Mouse (Mus musculus) right cerebral cortex, postnatal 25 days (tissue): ENCODE measurements at regions not wholly inside any gene's neighbourhood (a gene's known extent, or its start where the extent isn't known, plus 50 kb on each side); places are given as distances from the start of the nearest gene placed in this dataset.

Experiments
- DNase-seq: peaks from one replicate; pipeline ENCODE4 v3.0.0; 2022

- DNase-seq: no peak
Measured at GRCm38 (mm10) chr5:144621967-144622366, 76.3 kb downstream of the Nptx2 start.

DNA sequence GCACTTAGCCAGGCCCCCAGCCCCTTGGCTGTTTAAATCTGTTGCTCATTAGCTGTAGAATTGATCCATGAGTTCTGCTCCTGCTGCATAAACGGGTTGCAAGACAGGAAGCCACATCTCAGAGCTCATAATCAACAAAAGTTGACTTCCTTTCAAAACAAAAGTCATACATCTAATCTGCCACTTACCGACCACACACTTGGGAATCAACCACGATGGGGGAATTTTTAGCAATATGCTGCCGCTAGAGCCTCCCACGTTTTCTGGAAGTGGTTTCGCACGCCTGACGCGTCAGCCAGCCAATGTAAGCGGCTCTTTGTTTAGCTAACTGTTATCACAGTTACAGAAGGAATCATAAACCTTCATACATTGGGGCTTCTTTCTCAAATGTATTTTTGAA lies 77.7 kb downstream of the Nptx2 start:
- peak; percentile 59 for DNase-seq

DNA sequence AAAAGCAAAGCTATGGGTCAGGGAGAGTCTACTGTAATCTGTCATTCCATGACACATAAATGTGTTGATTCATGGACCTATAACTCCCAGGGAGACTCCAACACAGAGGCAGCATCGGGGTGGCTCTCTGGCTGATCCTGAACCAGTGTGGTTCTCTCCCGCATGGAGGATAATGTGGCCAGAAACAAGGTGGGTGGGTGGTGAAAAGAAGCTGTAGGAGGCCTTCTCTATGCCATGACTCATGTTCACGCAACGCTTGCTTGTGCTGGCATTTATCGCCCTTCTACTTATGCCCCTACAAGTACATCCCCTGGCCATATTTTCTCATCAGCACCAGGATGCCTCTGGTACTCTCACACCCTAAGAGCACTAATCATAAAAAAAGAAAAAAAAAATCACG lies 86.6 kb downstream of the Nptx2 start:
- no peak for DNase-seq

GRCm38 (mm10) chr5:144638631-144639030 lies 92.9 kb downstream of the Nptx2 start:
- DNase-seq: peak; percentile 11

DNA sequence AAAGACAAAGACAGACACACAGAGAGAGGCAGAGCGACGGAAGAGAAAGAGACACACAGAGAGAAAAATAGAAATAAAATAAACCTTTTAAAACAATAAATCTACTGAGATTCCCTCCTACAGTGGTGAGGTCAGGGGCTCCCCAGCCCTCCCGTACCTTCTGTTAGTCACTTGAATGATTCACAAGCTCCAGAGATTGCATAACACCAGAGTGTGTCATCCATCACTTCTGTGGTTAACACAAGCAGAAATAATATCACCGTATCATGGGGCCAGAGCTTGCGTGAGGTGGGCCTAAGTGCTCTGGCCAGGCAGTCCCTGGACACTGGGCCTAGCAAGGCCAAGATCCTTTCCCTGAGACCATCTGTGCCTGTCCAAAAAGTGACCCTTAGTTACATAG lies 93.9 kb downstream of the Nptx2 start:
- no peak for DNase-seq

DNA sequence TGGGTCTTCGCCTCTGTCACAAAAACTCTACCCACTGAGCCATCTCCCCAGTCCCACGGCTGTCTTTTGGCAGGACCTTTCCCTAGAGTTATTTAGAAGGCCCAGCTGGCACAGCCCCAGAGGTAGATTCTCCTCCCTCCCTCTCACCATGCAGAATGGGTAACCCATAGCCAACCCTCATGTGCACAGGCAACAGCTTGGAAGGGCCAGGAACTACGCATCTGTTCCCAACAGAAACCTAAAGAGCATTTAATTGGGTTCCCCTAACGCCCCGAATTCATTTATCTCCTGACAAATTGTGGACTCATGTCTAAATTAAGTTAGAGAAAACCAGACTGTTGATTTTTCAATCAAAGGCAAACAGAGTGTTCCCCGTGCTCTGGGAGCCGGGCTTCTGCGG lies 97.1 kb downstream of the Nptx2 start:
- DNase-seq: no peak

- no peak for DNase-seq
Measured at GRCm38 (mm10) chr5:144643438-144643837, 97.7 kb downstream of the Nptx2 start.

DNA sequence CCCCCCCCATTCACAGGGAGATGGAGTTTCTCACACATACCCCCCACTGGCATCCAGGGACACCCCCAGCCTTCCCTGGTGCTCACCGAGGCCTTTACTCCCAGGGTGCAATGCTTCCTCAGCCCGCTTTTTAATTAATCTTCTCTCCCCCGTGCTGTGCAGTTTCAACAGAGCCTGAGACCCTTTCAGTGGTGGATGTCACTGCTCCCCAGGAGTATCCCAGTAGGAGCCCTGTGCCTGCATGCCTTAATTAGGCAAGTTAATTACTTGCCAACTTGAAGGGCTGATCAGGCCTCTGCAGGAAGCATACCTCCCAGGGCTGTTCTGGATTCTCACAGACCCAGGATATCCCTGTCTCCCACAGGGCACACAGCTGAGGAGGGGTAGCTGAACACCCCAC lies 99.7 kb downstream of the Nptx2 start:
- DNase-seq: no peak

DNA sequence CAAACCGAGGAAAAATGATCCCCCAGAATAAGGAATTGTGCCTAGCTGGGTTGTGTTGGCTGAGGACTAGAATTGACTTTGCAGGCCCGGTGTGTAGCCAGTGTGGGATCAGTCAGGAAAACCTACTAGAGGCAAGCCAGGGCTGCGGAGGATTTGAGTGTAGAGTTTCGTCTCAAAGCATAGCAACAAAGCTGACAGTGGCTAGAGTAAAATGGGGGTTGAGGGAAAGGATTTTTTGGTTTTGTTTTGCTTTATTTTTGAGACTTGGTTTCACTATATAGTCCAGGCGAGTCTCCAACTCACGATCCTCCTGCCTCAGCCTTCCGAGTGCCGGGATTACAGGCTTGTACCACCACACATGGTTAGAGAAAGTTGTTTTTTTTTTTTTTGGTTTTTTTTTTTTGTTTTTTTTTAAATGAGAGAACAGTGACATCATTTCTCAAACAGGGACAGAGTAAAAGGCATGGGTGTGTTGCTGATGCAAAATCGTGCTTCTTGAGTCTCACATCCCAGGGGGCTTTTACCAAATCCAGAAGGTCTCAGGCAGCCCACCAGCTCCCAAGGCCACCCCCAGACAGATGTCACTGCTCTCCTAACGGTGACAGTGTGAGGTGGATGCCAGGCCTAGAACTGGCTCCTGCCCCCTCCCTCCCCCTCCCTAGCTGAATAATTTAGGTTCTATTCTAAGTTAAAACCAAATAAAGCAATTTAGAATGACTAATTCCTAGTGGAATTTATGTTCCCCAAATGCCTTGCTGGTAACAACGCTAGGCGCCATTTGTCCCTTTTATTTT lies 101.8 kb downstream of the Nptx2 start:
- peak; percentile 62 for DNase-seq

GRCm38 (mm10) chr5:144652231-144652630 lies 106.5 kb downstream of the Nptx2 start:
- DNase-seq: no peak

GRCm38 (mm10) chr5:144662031-144662430 lies 99.6 kb downstream of the Tmem130 start:
- DNase-seq: no peak

GRCm38 (mm10) chr5:144663981-144664380 lies 97.6 kb downstream of the Tmem130 start:
- no peak for DNase-seq

DNA sequence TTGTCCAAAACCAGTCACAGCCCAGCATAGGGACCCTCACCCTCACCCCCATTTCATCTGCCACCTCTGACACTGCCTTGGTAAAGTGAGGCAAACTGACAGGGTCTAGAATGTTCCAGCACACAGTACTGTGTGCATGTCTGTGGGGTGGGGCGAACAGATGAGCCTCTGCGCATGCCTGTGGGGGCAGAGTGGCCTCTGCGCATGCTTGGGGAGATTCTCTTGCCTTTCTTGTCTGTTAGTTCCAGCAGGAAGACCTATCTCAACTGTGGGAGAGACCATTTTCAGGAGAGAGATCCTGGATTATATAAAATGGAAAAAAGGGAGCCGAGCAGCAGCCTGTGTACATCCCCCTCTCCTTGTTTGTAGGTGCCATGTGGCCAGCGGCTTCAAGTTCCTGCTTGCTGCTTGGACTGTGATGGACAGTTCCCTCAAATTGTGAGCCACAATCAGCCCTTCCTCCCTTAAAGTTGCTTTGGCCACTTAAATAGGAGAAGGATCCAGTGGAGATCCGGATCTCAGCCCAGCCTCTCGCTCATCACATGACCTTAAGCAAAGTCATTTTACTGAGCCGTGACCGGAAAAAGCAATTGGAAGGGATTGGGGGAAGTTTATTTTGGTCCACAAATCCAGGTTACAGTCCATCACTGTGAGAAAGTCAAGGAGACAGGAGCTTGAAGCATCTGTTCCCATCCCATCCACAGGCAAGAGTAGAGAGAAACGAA lies 96.9 kb downstream of the Tmem130 start:
- no peak for DNase-seq

DNA sequence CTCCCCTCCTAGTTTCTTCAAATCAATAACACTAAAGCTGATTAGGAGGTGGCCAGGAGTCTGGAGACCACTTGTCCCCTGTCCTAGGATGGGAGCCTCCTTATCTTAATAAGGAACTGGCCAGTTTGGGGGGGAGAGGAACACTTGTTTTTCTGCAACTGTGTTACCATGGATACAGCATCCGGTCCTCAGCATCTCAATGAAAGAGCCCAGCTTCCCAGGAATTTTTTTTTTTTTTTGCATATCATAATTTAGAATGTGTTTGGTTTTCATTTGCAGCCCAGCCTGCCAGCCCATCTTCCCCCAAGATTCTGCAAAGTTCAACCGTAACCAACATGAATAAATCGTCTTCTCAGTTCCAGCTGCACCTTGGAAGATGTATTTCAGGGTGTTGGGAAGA lies 93.6 kb downstream of the Tmem130 start:
- DNase-seq: no peak

GRCm38 (mm10) chr5:144678815-144679750 lies 82.5 kb downstream of the Tmem130 start:
- no peak for DNase-seq

DNA sequence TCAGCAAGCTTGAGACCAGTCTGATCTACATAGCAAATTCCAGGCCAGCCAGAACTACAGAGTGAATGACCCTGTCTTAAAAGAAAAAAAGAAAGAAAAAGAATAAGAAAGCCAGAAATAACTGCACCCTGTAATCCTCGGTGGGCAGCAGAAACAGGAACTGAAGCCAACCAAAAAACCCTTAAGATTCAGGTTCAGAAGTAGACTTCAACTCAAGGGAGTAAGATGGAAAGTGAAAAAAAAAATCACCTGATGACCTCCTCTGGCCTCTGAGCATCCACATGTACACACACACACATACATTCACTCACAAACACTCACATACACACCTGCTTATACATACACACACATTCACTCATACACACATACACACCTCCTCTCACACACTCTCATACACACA lies 77.4 kb downstream of the Tmem130 start:
- no peak for DNase-seq
